Mouse (Mus musculus): ENCODE data around the gene Six2. TPM values are rescaled to one million over a fixed set of nuclear protein-coding genes. Genes with fewer than 3 reads are reported as not detected.
"Not testable (repeated sequence)": the region's sequence is repeated elsewhere in the genome, so short reads cannot be mapped to it uniquely, and the experiment has no call there.

Six2 gene
- polyA plus RNA-seq, 1 experiment from 2014 or later: 15.3 TPM

- Histone ChIP-seq H3K4me1 (peaks cover 28% of the 10 kb centered on the region), H3K27ac (peak overlapping the region; percentile 71)
- 0 out of 2 replicates have a peak, but pooled peaks have one; percentile 30 for ATAC-seq (ENCODE audit: low FRiP score)
These were observed 1.1 kb upstream of the Six2 start for GRCm38 (mm10) chr17:85688911-85689806.

GRCm38 (mm10) chr17:85687421-85688235 lies 446 bp downstream of the Six2 start:
- ATAC-seq (ENCODE audit: low FRiP score): peak; percentile 14; the same call in 1 of the 2 replicates
- Histone ChIP-seq H3K4me3 (peak overlapping the region; percentile 43), H3K27me3 (peaks cover 95% of the 10 kb centered on the region), H3K27ac (peak overlapping the region; percentile 79), H3K36me3 (no peaks in the 10 kb centered on the region), H3K9ac (peak overlapping the region; percentile 67), H3K4me1 (peaks cover 28% of the 10 kb centered on the region), H3K9me3 (replicated peaks) (no peaks in the 10 kb centered on the region), H3K4me2 (replicated peaks) (peak overlapping the region; percentile 62)
- under 1% methylated on average over 88 of the region's 109 CpGs for WGBS

More at GRCm38 (mm10) chr17:85688911-85689806, 1.1 kb upstream of the Six2 start:
- peaks cover 95% of the 10 kb centered on the region for H3K27me3 ChIP-seq
- H3K4me2 ChIP-seq (replicated peaks): peak overlapping the region; percentile 62
- peak overlapping the region; percentile 46 for H3K9ac ChIP-seq
- peak overlapping the region; percentile 43 for H3K4me3 ChIP-seq
- under 1% methylated on average over 35 of the region's 35 CpGs for WGBS
- H3K9me3 ChIP-seq (replicated peaks): no peaks in the 10 kb centered on the region
- no peaks in the 10 kb centered on the region for H3K36me3 ChIP-seq

- H3K4me2 ChIP-seq (replicated peaks): peak overlapping the region; percentile 62
- H3K4me3 ChIP-seq: peak overlapping the region; percentile 43
- peaks cover 95% of the 10 kb centered on the region for H3K27me3 ChIP-seq
- peak overlapping the region; percentile 67 for H3K9ac ChIP-seq
- peaks cover 28% of the 10 kb centered on the region for H3K4me1 ChIP-seq
- no peaks in the 10 kb centered on the region for H3K36me3 ChIP-seq
- WGBS: 2% methylated on average over 42 of the region's 42 CpGs
- no peaks in the 10 kb centered on the region for H3K9me3 ChIP-seq (replicated peaks)
- peak overlapping the region; percentile 79 for H3K27ac ChIP-seq
- ATAC-seq (ENCODE audit: low FRiP score): no peak
These were observed 1.3 kb downstream of the Six2 start for GRCm38 (mm10) chr17:85686476-85687420.

- Histone ChIP-seq H3K27ac (no peak overlapping the region), H3K27me3 (peaks cover 96% of the 10 kb centered on the region), H3K4me3 (peak overlapping the region; percentile 43), H3K4me2 (replicated peaks) (peak overlapping the region; percentile 62), H3K36me3 (no peaks in the 10 kb centered on the region), H3K9me3 (replicated peaks) (no peaks in the 10 kb centered on the region), H3K9ac (peak overlapping the region; percentile 67), H3K4me1 (peaks cover 25% of the 10 kb centered on the region)
- 2% methylated on average over 11 of the region's 11 CpGs for WGBS
- no peak for ATAC-seq (ENCODE audit: low FRiP score)
These were observed 2.3 kb downstream of the Six2 start for GRCm38 (mm10) chr17:85685689-85686281.

GRCm38 (mm10) chr17:85684841-85685688 lies 3.0 kb downstream of the Six2 start:
- no peaks in the 10 kb centered on the region for H3K36me3 ChIP-seq

GRCm38 (mm10) chr17:85684436-85684835 lies 3.6 kb downstream of the Six2 start:
- Histone ChIP-seq H3K4me3 (peak overlapping the region; percentile 27), H3K4me2 (replicated peaks) (peak overlapping the region; percentile 62), H3K9ac (peak overlapping the region; percentile 67), H3K27me3 (peaks cover 96% of the 10 kb centered on the region), H3K4me1 (peaks cover 37% of the 10 kb centered on the region)
- not testable (repeated sequence) for ATAC-seq (ENCODE audit: low FRiP score); H3K36me3 ChIP-seq; H3K27ac ChIP-seq; H3K9me3 ChIP-seq (replicated peaks)
- under 1% methylated on average over 6 of the region's 6 CpGs for WGBS

More at GRCm38 (mm10) chr17:85684841-85685688, 3.0 kb downstream of the Six2 start:
- H3K9me3 ChIP-seq (replicated peaks): no peaks in the 10 kb centered on the region
- WGBS: under 1% methylated on average over 46 of the region's 46 CpGs
- no peak for ATAC-seq (ENCODE audit: low FRiP score)
- H3K4me3 ChIP-seq: peak overlapping the region; percentile 43
- peak overlapping the region; percentile 62 for H3K4me2 ChIP-seq (replicated peaks)
- peaks cover 96% of the 10 kb centered on the region for H3K27me3 ChIP-seq
- peak overlapping the region; percentile 67 for H3K9ac ChIP-seq
- peaks cover 31% of the 10 kb centered on the region for H3K4me1 ChIP-seq
- no peak overlapping the region; the same call in 1 of the 2 replicates for H3K27ac ChIP-seq

GRCm38 (mm10) chr17:85683984-85684307 lies 4.1 kb downstream of the Six2 start:
- H3K9me3 ChIP-seq (replicated peaks): no peaks in the 10 kb centered on the region; the same call in 1 of the 2 replicates
- peaks cover 96% of the 10 kb centered on the region for H3K27me3 ChIP-seq
- WGBS: 2% methylated on average over 17 of the region's 17 CpGs
- H3K4me3 ChIP-seq: peak overlapping the region; percentile 27
- H3K36me3 ChIP-seq: no peaks in the 10 kb centered on the region
- peak overlapping the region; percentile 62 for H3K4me2 ChIP-seq (replicated peaks)
- no peak overlapping the region for H3K27ac ChIP-seq
- ATAC-seq (ENCODE audit: low FRiP score): no peak
- H3K9ac ChIP-seq: peak overlapping the region; percentile 54
- peaks cover 33% of the 10 kb centered on the region for H3K4me1 ChIP-seq

GRCm38 (mm10) chr17:85683111-85683983 lies 4.7 kb downstream of the Six2 start:
- WGBS: 5% methylated on average over 25 of the region's 25 CpGs
- ATAC-seq (ENCODE audit: low FRiP score): no peak
- Histone ChIP-seq H3K36me3 (no peaks in the 10 kb centered on the region), H3K4me3 (peak overlapping the region; percentile 27), H3K4me1 (peaks cover 28% of the 10 kb centered on the region), H3K4me2 (replicated peaks) (peak overlapping the region; percentile 62), H3K9me3 (replicated peaks) (no peaks in the 10 kb centered on the region; the same call in 1 of the 2 replicates), H3K9ac (peak overlapping the region; percentile 54), H3K27ac (0 out of 2 replicates have a peak overlapping the region, but pooled peaks have one; percentile 12), H3K27me3 (peaks cover 96% of the 10 kb centered on the region)

- no peak for ATAC-seq (ENCODE audit: low FRiP score)
- Histone ChIP-seq H3K36me3 (no peaks in the 10 kb centered on the region), H3K4me3 (peak overlapping the region; percentile 3; the same call in 1 of the 2 replicates), H3K27me3 (peaks cover 99% of the 10 kb centered on the region), H3K4me1 (peaks cover 17% of the 10 kb centered on the region), H3K4me2 (replicated peaks) (peak overlapping the region; percentile 22; the same call in 1 of the 2 replicates), H3K9me3 (replicated peaks) (no peaks in the 10 kb centered on the region; the same call in 1 of the 2 replicates), H3K27ac (no peak overlapping the region), H3K9ac (no peak overlapping the region)
- WGBS: 4% methylated on average over 7 of the region's 7 CpGs
These were observed 5.8 kb downstream of the Six2 start for GRCm38 (mm10) chr17:85682181-85682710.
